Mouse (Mus musculus): ENCODE measurements around the gene Sp2. TPM values are rescaled to one million over a fixed set of nuclear protein-coding genes. Genes with fewer than 3 reads are reported as not detected.

The Sp2 gene
- polyA plus RNA-seq, 1 experiment, result 13.9 TPM

DNA sequence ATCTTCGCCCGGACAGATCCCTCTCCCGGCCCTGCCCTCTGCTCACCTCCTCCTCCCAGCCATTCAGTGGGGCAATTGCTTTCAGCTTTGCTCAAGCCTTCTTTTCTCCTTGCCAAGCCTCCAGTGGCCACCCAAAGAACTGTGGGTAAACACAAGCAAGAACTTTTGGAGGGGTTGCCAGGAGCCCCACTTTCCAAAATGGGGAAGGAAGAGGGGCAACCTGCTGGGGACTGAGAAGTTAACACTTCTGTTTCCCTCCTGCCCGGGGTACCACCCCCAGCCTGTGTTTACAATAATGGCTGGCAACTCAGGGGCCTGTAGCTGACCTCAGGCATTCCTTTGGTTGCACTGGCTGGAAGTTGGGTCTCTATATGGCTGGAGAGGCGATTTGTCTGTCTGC lies 20.4 kb upstream of the Sp2 start:
- Histone ChIP-seq H3K4me3 (ENCODE audit: insufficient read depth, poor library complexity, severe bottlenecking) (no peak overlapping the region), H3ac (ENCODE audit: control insufficient read depth, insufficient read length, low read depth) (no peak overlapping the region), H3K36me3 (ENCODE audit: control insufficient read depth, insufficient read depth) (no peaks in the 10 kb centered on the region), H3K79me2 (ENCODE audit: control insufficient read depth, insufficient read depth) (no peaks in the 10 kb centered on the region), H3K79me3 (ENCODE audit: low read depth) (no peaks in the 10 kb centered on the region), H3K27me3 (ENCODE audit: control insufficient read depth, insufficient read depth, insufficient read length) (no peaks in the 10 kb centered on the region)
- no peak for TF ChIP-seq FOSL1 (IDR thresholded peaks at IDR 0.05; ENCODE audit: insufficient read depth, low read length, poor library complexity, severe bottlenecking)
- no peak for TF ChIP-seq MAX (IDR thresholded peaks at IDR 0.05)
- no peak for TF ChIP-seq MYOD1 (IDR thresholded peaks at IDR 0.05; ENCODE audit: control insufficient read depth, insufficient read length, low read depth)
- TF ChIP-seq CTCF (IDR thresholded peaks at IDR 0.05; ENCODE audit: control insufficient read depth, insufficient read depth, insufficient read length), result no peak
- TF ChIP-seq USF1 (IDR thresholded peaks at IDR 0.05; ENCODE audit: low read depth), result no peak
- TF ChIP-seq CEBPB (IDR thresholded peaks at IDR 0.05; ENCODE audit: low read depth), result no peak
- no peak for TF ChIP-seq MYOG (IDR thresholded peaks at IDR 0.05; ENCODE audit: control insufficient read depth, extremely low read depth, insufficient read length)

DNA sequence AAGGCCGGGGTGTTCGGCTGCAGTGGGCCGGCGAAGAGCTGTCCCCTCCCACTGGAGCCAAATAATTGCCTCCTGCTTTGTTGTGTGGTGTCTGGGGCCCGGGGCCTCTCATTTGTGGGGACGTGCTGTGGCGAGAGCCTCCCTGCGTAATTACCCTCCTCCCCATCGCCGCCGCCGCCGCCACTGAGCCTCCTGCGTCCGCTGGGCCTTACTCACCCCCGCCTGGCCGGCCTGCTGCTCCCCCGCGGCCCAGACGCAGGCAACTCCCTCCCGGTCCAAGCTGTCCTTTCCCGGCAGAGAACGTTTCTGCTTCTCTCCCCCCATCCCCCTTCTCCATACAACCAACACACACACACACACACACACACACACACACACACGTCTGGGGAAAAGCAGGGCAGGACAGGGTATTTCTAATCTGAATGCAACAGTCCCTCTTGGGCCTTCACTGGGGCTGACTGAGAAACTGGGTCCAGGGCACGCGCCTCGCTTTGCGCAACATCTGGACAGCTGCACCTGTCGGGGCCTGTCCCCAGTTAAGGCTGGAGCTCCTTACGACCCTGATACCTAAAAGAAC lies 14.7 kb upstream of the Sp2 start:
- Histone ChIP-seq H3K79me3 (ENCODE audit: low read depth) (no peaks in the 10 kb centered on the region), H3ac (ENCODE audit: control insufficient read depth, insufficient read length, low read depth) (peak overlapping the region; percentile 34), H3K36me3 (ENCODE audit: control insufficient read depth, insufficient read depth) (no peaks in the 10 kb centered on the region), H3K79me2 (ENCODE audit: control insufficient read depth, insufficient read depth) (no peaks in the 10 kb centered on the region), H3K4me3 (ENCODE audit: insufficient read depth, poor library complexity, severe bottlenecking) (no peak overlapping the region), H3K27me3 (ENCODE audit: control insufficient read depth, insufficient read depth, insufficient read length) (no peaks in the 10 kb centered on the region)
- TF ChIP-seq CEBPB (IDR thresholded peaks at IDR 0.05; ENCODE audit: low read depth), result peak; percentile 75
- TF ChIP-seq USF1 (IDR thresholded peaks at IDR 0.05; ENCODE audit: low read depth), result no peak
- TF ChIP-seq MYOG (IDR thresholded peaks at IDR 0.05; ENCODE audit: control insufficient read depth, extremely low read depth, insufficient read length), result no peak
- TF ChIP-seq FOSL1 (IDR thresholded peaks at IDR 0.05; ENCODE audit: insufficient read depth, low read length, poor library complexity, severe bottlenecking), result no peak
- peak; percentile 39 for TF ChIP-seq MYOD1 (IDR thresholded peaks at IDR 0.05; ENCODE audit: control insufficient read depth, insufficient read length, low read depth)

DNA sequence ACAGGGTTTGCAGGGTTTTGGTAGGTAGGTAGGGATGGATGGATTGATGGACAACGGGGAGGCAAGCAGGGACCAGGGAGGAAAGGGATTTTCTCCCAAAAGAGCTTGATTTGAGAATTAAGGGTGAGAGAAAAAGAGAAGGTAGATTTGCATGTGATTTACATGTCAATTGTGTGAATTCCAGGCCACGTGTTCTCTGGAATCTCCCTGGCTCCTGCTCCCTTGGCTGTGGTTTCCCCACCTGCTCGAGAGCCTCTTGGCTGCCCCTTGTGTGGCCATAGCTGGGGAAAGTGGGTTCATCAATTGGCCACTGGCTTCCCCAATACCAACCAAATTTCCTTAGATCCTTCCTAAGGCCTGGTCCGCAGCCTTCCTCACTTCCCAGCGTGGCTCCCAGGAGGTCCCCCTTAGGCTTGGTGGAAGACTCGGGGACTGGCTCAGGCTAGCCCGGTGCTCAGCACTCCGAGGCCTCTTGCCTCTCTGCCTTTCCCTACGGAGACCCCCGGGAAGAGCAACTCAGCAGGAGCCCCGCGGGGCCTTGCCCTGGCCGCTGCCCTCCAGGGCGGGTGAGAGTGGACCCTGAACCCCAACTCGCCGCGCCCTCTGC lies 14.1 kb upstream of the Sp2 start:
- Histone ChIP-seq H3K79me3 (ENCODE audit: low read depth) (no peaks in the 10 kb centered on the region), H3K79me2 (ENCODE audit: control insufficient read depth, insufficient read depth) (no peaks in the 10 kb centered on the region), H3K27me3 (ENCODE audit: control insufficient read depth, insufficient read depth, insufficient read length) (no peaks in the 10 kb centered on the region), H3K36me3 (ENCODE audit: control insufficient read depth, insufficient read depth) (no peaks in the 10 kb centered on the region), H3ac (ENCODE audit: control insufficient read depth, insufficient read length, low read depth) (peak overlapping the region; percentile 34), H3K4me3 (ENCODE audit: insufficient read depth, poor library complexity, severe bottlenecking) (no peak overlapping the region)
- TF ChIP-seq CEBPB (IDR thresholded peaks at IDR 0.05; ENCODE audit: low read depth), result no peak
- peak; percentile 32 for TF ChIP-seq MAX (IDR thresholded peaks at IDR 0.05)
- TF ChIP-seq MYOD1 (IDR thresholded peaks at IDR 0.05; ENCODE audit: control insufficient read depth, insufficient read length, low read depth), result no peak
- TF ChIP-seq FOSL1 (IDR thresholded peaks at IDR 0.05; ENCODE audit: insufficient read depth, low read length, poor library complexity, severe bottlenecking), result no peak
- no peak for TF ChIP-seq MYOG (IDR thresholded peaks at IDR 0.05; ENCODE audit: control insufficient read depth, extremely low read depth, insufficient read length)

DNA sequence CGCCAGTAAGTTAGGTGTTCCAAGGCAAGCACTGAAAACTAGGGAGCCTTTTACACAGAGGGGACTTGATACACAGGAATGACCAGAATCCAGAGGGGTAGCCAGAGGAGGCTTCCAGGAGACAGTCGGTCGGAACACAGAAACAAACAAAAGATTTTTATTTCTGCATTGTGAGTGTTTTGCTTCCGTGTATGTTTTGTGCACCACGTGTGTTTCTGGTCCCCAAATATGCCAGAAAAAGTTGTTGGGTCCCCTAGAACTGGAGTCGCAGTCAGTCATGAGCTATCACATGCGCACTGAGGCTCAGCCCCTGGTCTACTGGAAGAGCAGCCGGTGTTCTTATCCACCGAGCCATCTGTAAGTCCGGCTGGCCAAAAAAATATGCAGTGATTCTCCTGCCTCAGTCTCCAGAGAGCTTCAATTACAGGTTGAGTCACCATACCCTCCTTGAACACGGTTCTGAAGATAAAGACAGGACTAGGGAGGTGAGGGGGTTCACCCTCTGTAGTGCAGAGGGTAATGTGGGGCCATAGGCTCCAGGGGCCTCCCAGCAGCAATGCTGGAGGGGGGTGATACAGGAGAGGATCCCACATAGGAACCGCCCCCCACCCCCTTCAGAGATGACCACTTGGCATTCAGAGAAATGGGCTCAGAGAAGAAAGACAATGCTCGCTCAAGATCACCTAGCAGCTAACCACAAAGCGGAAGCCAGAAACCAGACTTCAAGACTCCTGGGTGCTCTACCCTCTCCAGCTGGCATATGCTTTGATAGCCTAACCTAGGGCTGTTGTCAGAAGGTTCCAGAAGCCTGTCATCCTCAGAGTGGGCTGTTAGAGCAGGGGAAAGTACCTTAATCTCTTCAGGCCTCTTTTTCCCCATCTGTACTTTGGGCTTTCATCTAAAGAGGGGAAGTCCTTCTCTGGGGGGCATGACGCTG lies 13.3 kb upstream of the Sp2 start:
- Histone ChIP-seq H3K4me3 (ENCODE audit: insufficient read depth, poor library complexity, severe bottlenecking) (no peak overlapping the region), H3K36me3 (ENCODE audit: control insufficient read depth, insufficient read depth) (no peaks in the 10 kb centered on the region), H3K79me2 (ENCODE audit: control insufficient read depth, insufficient read depth) (no peaks in the 10 kb centered on the region), H3K79me3 (ENCODE audit: low read depth) (no peaks in the 10 kb centered on the region), H3ac (ENCODE audit: control insufficient read depth, insufficient read length, low read depth) (no peak overlapping the region), H3K27me3 (ENCODE audit: control insufficient read depth, insufficient read depth, insufficient read length) (no peaks in the 10 kb centered on the region)
- TF ChIP-seq MAX (IDR thresholded peaks at IDR 0.05), result no peak
- no peak for TF ChIP-seq USF1 (IDR thresholded peaks at IDR 0.05; ENCODE audit: low read depth)
- TF ChIP-seq MYOD1 (IDR thresholded peaks at IDR 0.05; ENCODE audit: control insufficient read depth, insufficient read length, low read depth), result no peak
- no peak for TF ChIP-seq CEBPB (IDR thresholded peaks at IDR 0.05; ENCODE audit: low read depth)
- no peak for TF ChIP-seq CTCF (IDR thresholded peaks at IDR 0.05; ENCODE audit: control insufficient read depth, insufficient read depth, insufficient read length)

DNA sequence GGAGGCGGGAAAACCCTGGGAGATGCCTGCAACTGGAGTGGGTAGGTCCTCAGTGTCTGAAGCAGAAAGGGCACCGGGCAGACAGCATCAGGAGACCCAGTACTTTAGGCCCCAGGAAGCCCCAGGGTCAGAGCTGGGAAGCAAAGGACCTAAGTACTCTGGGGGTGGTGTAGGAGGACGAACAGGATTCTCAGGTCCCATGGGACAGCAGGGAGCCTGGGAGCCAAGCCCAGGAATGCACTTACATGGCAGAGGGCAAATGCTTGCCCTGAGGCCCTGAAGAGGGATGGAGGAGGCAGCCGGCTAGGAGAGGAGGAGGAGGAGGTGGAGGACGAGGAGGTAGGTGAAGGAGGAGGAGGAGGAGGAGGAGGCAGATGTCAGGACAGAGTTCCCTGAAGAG lies 12.3 kb upstream of the Sp2 start:
- no peaks in the 10 kb centered on the region for H3K27me3 ChIP-seq (ENCODE audit: control insufficient read depth, insufficient read depth, insufficient read length)

More for the DNA sequence above, 12.3 kb upstream of the Sp2 start:
- no peak for TF ChIP-seq MYOD1 (IDR thresholded peaks at IDR 0.05; ENCODE audit: control insufficient read depth, insufficient read length, low read depth)
- TF ChIP-seq CTCF (IDR thresholded peaks at IDR 0.05; ENCODE audit: control insufficient read depth, insufficient read depth, insufficient read length), result no peak
- TF ChIP-seq USF1 (IDR thresholded peaks at IDR 0.05; ENCODE audit: low read depth), result no peak
- no peak for TF ChIP-seq MAX (IDR thresholded peaks at IDR 0.05)
- TF ChIP-seq MYOG (IDR thresholded peaks at IDR 0.05; ENCODE audit: control insufficient read depth, extremely low read depth, insufficient read length), result no peak
- H3K79me2 ChIP-seq (ENCODE audit: control insufficient read depth, insufficient read depth), result no peaks in the 10 kb centered on the region
- H3K36me3 ChIP-seq (ENCODE audit: control insufficient read depth, insufficient read depth), result no peaks in the 10 kb centered on the region
- no peak overlapping the region for H3K4me3 ChIP-seq (ENCODE audit: insufficient read depth, poor library complexity, severe bottlenecking)
- no peaks in the 10 kb centered on the region for H3K79me3 ChIP-seq (ENCODE audit: low read depth)
- H3ac ChIP-seq (ENCODE audit: control insufficient read depth, insufficient read length, low read depth), result peak overlapping the region; percentile 7

All from C2C12 (cell line).